Mouse (Mus musculus): ENCODE results near the gene Igfbp6.
A peak's percentile ranks its signal among the peaks of the same experiment; 100 is the strongest.
"Not testable (repeated sequence)": the region's sequence is repeated elsewhere in the genome, so short reads cannot be mapped to it uniquely, and the experiment has no call there.

Gene Igfbp6

DNA sequence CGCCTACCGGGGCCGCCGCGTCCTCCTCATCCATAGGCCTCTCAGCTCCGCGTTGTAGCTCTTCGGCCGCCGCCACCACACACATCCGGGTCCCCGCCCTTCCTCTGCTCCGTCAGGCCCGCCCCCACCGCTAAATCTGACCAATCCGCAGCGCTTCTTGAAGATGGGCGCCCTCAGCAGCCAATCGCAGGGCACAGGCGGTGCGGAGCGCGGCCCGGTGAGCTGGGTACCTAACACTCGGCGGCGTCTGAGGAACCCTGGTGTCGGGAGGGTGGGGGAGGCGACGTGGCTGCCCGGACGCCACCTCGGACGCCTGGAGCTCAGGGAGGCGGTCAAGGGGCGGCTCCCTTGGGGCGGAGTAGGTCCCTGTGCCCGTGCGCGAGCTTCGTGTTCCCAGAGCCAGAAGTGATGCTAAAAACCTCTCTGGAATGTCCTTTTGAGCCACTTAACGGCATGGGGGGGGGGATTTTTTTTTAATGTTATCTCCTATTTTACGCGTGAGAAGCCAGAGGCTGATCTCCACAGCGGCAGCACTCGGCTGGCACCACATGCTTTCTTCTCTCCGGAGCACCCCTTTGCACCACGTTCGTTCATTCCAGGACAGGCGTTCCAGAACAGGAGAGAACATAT is 7.9 kb upstream of the Igfbp6 start, which contains the start of gene Spryd3:
Gene Spryd3, minus strand, starts transcription at position 106 of the 630 bp plus-strand sequence.
- peak; percentile 98 for DNase-seq (ENCODE audit: low spot score)

DNA sequence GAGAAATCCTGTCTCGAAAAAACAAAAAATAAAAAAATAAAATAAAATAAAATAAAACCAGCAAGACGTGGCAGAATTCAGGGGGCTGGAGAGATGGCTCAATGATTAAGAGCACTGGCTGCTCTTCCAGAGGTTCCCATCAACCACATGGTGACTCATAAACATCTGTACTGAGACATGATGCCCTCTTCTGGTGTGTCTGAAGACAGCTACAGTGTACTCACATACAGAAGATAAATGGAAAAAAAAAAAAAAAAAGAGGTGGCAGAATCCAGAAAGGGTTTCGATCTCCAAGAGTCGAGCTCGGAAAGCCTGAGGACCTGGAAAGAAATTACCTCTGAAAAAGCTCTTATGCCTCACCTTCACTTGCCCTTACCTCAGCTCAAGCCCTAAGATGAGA is 3.0 kb upstream of the Igfbp6 start:
- no peak for DNase-seq (ENCODE audit: low spot score)

DNA sequence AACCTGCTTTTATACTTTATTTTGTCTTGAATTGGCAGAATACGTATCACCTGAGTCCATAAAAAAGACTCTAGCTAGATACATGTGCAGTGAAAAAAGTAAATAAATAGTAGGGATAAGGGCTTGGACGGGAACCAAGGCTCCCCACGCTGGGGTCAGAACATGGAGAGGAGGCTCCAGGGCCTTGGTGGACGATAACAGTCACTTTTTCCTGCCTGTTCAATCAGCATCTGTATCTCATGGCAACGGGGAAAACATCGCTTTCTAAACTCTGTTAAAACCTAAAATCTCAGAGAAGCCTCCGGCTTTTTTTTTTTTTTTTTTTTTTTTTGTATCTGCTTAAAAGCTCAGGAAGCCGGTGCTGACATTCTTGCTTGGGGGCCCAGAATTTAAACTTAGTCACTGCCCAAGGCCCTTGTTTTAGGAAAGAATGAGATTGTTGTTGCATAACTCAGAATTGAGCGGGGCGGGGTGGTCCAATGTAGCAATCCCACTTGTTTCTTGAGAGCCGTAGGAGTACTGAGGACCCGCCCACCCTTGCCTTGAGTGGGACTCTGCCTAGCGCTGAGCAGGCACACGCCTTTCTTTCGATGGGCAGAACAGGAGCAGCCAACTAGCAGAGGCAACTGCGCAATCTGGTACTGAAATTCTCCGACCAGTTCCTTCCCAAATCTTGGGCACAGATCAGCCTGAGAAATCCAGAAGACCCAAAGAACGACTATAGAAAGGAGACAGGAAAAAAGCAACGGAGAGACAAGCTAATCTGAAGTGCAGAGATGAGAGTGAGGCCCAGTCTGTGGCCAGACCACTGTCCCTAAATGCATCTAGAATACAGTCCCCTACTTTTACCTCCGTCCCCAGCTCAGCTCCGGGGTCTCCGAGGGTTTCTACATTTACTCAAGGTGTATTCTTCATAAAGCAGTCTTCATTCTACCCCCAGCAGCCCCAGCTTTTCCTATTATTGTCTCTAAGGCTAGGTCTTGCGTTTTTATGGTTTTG is 949 bp upstream of the Igfbp6 start:
- DNase-seq (ENCODE audit: low spot score): no peak

DNA sequence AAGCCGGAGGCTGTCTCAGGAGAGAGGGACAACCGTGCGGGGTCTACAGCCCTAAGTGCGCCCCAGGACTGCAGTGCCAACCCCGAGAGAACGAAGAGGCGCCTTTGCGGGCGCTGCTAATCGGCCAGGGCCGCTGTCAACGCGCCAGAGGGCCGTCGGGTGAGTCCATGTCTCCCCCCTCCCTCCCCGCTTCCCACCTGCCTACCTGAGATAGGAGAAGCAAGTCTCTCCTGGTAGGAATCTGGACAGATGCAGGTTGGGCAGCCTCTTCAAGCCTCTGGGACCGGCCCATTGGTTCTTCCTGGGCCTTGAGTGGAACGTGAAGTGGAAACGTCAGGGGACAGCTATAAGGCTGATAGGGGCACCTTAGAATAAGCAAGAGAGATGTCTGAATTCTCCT is 564 bp downstream of the Igfbp6 start:
- DNase-seq (ENCODE audit: low spot score): no peak

DNA sequence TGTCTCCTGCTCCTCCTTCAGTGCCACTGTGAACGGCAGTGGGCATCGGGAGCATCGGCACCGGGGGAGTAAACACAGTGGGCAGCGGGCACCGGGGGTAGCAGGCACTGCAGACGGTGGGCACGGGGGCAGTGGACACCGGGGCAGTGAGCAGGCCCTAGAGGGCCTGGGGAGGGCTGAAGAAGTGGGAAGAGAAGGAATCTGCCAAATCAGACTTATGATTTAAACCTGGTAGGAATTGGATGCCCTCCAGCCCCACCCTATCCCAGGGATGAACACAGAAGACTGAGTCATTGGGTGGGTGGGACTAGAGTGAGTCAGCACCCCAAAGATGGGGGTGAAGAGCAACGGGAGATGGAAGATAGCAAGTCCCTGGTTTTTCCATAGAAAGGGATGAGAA is 1.2 kb downstream of the Igfbp6 start:
- DNase-seq (ENCODE audit: low spot score): no peak

DNA sequence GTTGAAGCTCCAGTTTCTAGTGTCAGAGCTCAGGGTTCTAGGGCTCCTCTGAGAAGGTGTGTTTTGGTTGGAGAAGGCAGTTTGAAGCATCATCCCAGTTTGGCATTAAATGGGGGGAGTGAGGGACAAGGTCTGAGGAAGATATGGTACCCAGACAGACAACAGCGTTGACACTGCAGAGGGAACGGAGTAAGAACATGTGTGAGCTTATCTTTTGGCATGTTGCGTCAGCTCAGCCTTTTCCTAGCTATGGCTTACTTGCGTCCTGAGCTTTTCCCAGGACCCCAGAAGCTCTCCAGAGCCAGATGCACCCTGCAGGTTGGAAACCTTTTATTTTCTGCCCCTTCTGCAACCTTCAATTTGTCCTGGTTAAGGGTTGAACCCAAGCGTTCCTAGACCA is 1.9 kb downstream of the Igfbp6 start:
- no peak for DNase-seq (ENCODE audit: low spot score)

DNA sequence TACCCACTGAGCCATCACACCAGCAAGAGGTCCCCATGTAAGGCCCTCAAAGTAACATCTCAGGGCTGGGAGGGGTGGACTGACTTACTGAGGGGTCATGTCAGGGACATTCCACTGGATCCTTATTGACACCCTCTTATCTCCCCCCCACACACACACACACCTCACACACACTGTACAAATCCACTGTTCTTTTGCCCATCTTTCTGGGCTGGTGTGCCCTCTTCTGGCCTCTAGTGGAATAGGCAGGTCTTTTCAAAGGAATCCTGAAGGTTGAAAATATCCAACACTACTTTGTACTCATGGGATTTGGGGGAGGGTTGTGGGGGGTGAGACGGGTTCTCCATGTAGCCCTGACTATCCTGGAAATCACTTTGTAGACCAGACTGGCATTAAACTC is 2.7 kb downstream of the Igfbp6 start:
- no peak for DNase-seq (ENCODE audit: low spot score)

DNA sequence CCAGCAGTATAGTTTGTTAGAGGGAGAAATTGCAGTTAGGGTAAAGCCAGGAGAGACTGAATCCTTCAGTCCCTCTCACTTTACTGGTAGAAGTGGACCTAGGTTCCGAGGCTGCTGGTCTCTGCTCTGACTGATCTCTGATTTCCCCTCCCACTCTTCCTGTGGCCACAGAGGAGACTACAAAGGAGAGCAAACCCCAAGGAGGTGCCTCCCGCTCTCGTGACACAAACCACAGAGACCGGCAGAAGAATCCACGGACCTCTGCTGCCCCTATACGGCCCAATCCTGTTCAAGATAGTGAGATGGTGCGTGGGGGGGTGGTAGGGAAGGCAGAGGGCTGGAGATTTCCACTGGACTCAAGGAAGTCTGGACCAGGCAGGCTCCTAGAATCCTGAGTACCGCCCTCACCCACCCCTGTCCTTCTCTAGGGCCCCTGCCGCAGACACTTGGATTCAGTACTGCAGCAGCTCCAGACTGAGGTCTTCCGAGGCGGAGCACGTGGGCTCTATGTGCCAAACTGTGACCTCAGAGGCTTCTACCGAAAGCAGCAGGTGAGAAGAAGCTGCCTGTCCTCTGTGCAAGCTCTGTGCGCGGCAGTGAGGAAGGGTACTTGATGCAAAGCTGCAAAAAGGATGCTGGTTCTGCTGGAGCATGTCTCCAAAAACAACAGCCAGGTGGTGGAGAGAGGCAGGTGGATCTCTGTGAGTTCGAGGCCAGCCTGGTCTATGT is 3.7 kb downstream of the Igfbp6 start:
- DNase-seq (ENCODE audit: low spot score): no peak

DNA sequence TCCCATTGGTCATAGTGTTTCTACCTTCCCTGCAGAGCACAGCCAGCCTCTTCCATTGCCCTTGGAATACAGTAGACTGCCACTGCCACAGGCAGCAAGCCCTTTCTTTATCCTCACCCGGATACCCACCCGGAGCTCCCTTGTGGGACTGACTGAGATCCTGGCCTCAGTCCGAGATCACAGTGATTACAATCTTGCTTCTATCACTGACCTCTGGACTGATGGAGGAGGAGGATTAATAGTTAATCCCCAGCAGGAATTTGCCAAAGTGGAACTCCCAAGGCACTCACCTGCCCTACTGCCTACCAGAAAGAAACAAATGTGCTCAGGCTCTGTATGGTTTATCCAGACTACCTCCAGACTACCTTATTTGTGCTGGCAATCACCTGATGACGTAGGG is 5.4 kb downstream of the Igfbp6 start:
- DNase-seq (ENCODE audit: low spot score): no peak

DNA sequence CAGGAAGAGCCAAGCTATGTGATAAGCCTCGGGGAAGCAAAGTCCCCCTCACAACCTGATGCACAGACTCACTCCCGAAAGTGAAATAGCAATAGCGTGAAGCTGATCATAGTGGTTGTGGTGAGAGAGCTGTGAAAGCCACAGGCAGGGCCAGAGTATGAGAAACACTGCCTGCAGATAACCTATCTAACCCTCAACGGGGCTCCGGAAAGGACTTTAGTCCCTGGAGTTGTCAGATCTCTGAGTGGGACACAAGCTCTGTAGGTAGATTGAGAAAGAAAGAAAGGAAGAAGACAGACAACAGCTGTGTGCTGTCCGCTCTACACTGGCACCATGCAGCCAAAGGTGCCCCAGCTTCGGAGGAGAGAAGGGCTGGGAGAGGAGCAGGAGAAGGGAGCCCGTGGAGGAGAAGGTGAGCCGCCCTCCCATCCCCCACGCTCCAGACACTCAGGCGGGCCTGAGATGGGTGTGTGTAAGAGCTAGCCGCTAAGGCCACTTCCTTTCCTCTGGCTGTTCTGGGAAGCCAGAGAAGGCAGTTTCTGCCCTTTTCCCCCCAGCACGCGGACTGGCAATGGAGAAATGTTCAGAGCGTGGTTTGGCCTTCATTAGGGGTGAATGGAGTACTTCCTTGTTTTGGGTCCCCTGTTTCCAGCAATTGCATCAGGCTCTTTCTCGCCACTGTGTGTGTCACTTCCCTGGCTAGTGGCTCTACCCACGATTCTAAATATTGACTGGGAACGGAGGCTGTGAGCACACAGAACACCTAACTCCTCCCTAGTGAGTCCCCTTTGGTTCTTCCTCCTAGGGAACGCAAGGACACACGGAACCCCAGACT is 6.4 kb downstream of the Igfbp6 start, which contains the start of gene Soat2:
Gene Soat2, plus strand, starts transcription at position 226 of the 835 bp plus-strand sequence.
- peak; percentile 38 for DNase-seq (ENCODE audit: low spot score)

DNA sequence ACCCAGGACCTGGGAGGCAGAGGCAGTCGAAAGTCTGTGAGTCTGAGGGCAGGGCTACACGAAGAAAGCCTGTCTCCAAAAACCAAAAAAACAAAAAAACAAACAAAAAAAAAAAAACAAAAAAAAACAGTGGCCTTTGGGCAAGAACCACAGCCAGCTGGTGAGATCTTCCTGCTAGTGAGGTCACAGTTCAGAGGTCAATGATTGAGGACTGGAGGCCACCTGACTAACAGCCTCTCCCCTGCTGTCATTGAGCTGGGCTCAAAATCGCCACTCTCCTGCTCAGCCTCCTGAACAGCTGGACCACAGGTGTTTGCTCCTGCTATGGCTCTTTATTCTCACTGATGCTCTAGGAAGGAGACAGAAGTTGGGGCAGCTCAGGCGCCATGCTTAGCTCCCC is 8.5 kb downstream of the Igfbp6 start:
- DNase-seq (ENCODE audit: low spot score): no peak

DNA sequence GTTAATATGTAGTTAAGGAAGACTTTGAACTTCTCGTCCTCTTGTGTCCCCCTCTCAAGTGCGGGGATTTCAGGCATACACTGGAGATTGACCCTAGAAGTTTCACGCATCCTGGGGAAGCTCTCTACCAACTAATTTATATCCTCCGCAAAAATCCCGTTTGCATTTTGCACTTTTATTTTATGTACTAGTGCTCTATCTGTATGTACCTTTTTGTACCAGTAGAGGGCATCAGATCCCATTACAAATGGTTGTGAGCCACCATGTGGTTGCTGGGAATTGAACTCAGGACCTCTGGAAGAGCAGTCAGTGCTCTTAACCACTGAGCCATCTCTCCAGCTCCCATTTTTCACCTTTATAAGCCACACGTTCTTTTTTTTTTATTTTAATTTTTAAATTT is 10.8 kb downstream of the Igfbp6 start:
- DNase-seq (ENCODE audit: low spot score): not testable (repeated sequence)

DNA sequence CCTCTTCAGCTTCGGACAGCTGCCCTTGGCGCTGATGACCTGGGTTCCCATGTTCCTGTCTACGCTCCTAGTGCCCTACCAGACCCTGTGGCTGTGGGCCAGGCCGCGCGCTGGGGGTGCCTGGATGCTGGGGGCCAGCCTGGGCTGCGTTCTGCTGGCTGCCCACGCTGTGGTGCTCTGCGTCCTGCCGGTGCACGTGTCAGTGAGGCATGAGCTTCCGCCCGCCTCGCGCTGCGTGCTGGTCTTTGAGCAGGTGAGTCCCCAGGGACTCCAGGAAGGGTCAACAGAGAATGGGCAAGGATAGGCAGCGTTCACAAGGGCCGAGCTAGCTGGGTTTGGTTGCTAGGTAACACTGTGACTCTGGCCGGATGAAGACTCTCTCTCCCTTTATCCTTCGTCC is 12.7 kb downstream of the Igfbp6 start:
- no peak for DNase-seq (ENCODE audit: low spot score)

DNA sequence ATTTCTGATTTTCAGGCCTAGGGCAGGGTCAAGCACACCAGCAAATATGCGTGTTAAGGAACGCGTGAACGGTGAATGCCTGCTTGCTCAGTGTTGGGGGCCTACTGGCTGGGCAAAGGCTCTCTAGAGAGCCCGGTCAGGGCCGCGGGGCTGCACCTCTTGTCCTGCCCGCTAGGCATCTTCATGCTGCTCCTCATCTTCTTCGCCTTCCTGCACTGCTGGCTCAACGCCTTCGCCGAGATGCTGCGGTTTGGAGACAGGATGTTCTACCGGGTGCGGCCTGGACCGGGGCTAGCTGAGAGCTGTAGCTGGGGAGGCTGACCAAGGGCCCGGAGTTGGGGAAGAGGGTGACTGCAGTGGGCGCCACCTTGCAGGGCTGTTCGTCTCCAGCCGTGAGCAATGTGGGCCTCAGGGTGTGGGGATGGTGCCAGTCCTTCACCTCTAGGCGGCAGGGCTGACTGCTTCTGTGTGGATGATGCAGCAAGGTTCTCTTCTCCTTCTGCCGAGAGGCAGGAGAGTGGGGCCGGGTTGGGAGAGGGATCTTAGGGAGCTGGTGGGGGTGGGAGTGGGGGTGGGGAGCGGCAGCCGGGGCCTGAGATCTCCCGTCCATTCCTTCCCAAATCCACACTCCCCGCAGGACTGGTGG is 16.4 kb downstream of the Igfbp6 start:
- no peak for DNase-seq (ENCODE audit: low spot score)

DNA sequence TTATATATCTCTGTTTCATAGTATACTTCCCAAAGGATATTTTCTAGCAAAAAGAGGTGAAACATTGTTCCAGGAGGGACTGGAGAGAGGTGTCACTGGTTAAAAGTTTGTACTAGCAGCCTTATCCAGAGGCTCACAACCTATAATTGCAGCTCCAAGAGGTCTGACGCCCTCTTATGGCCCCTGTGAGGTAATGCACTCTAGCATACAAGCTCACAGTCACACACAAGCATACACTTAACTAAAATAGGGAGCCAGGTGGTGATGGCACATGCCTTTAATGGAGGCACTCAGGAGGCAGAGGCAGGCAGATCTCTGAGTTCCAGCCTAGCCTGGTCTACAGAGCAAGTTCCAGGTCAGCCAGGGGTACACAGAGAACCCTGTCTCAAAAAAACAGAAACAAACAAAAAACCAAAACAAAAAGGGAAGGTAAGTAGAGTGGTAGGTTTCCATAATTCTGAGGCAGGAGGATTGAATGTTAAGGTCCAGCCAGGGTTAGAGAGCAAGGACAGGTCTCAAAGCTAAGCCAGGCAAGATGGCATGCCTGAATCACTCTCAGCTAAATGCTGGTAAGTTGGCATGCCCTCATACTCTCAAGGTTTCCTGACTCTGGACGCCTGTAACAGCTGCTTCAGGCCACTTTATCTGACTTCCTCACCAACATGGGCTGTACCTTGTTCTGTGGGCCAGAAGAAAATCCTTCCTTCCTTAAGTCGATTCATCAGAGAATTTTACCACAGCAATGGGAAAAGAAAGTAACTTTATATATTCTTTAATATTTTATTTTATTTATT is 19.9 kb downstream of the Igfbp6 start:
- DNase-seq (ENCODE audit: low spot score): no peak

DNA sequence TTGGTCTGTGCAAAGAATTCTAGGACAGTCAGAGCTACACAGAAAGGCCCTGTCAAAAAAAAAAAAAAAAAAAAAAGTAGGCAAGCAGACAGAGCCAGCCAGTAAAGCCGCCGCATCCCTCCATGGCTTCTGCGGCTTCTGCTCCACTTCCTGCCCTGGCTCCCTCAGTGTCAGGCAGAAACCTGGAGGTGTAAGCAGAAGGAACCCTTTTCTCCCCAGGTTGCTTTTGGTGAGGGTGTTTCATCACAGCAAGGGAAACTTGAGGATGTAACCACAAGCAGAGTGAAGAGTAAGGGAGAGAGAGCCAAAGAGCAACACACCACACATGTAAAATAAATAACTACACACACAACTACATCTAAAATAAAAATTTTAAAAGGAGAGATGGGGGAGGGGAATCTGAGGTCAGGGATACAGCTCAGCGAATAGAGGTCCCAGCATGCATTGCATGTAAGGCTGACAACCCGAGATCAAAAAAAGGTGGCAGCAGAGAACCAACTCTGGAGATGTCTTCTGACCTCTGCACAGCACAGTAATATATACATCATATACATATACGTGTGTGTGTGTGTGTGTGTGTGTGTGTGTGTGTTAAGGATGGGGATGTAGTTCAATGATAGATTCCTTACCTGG is 21.4 kb downstream of the Igfbp6 start:
- no peak for DNase-seq (ENCODE audit: low spot score)

DNA sequence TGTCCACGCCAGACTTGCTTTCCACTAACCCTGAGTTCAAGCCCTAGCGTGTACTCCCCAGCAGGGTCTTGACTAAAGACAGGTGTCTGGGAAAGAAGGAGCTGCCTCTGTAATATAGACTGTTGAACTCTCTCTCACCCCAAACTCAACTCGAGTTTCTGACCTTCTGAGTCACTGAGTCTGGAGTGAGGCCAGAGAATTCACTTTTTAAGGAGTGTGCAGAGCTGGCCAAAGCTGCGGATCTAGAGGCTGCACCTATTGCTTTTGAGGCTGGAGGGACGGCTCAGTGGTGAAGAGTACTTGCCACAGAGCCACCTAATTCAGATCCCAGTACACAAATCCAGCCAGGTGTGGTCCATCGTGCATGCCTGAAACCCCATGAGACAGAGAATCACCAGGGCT is 23.5 kb downstream of the Igfbp6 start:
- no peak for DNase-seq (ENCODE audit: low spot score)

DNA sequence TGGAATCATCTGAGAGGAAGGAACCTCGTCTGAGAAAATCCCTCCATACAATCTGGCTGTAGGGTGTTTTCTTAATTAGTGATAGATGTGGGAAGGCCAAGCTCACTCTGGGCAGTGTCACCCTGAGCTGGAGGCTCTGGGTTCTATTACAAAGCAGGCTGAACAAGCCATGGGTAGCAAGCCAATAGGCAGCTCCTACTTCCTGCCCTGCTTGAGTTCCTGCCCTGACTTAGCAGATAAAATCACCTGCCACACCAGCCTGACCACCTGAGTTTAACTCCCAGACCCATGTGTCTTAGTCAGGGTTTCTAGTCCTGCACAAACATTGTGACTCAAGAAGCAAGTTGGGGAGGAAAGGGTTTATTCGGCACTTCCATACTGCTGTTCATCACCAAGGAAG is 24.9 kb downstream of the Igfbp6 start:
- no peak for DNase-seq (ENCODE audit: low spot score)

DNA sequence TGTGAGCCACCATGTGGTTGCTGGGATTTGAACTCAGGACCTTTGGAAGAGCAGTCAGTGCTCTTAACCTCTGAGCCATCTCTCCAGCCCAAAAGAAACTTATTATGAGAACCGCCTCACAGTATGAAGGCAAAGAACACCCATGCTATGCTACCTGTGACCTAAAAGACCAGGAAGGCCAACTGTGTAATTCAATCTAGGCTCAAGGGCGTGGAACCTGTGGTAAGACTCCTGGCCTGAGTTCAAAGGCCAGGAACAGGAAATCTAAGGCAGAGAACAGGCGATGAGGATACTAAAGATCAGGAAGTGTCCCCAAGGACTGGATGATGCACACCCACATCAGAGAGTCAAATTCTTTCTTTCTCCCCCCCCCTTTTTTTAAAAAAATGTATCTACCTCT is 29.4 kb downstream of the Igfbp6 start:
- DNase-seq (ENCODE audit: low spot score): no peak

Data from spleen, adult 12 weeks (tissue).